Mouse (Mus musculus): ENCODE data around the gene Sh3gl2.

Sh3gl2 gene

GRCm38 (mm10) chr4:85420429-85420828 is 215.5 kb downstream of the Sh3gl2 start:
- no peak for DNase-seq

GRCm38 (mm10) chr4:85426211-85426610 is 221.3 kb downstream of the Sh3gl2 start:
- DNase-seq: no peak

GRCm38 (mm10) chr4:85432786-85433185 is 227.9 kb downstream of the Sh3gl2 start:
- no peak for DNase-seq

GRCm38 (mm10) chr4:85434734-85435133 is 229.8 kb downstream of the Sh3gl2 start:
- no peak for DNase-seq

GRCm38 (mm10) chr4:85438813-85439212 is 233.9 kb downstream of the Sh3gl2 start:
- DNase-seq: no peak

- DNase-seq: no peak
Observed at GRCm38 (mm10) chr4:85483586-85483985, 278.7 kb downstream of the Sh3gl2 start.

GRCm38 (mm10) chr4:85486316-85486946 is 281.5 kb downstream of the Sh3gl2 start:
- DNase-seq: no peak

GRCm38 (mm10) chr4:85505718-85506117 is 300.8 kb downstream of the Sh3gl2 start:
- no peak for DNase-seq

- DNase-seq: no peak
Observed at GRCm38 (mm10) chr4:85506976-85507375, 302.1 kb downstream of the Sh3gl2 start.

- DNase-seq: no peak
Observed at GRCm38 (mm10) chr4:85507491-85507890, 302.6 kb downstream of the Sh3gl2 start.

GRCm38 (mm10) chr4:85513288-85513687 is 308.4 kb downstream of the Sh3gl2 start:
- DNase-seq: peak; percentile 8 to 12

GRCm38 (mm10) chr4:85513792-85514191 is 308.9 kb downstream of the Sh3gl2 start, which contains the start of gene Adamtsl1:
Gene Adamtsl1 (plus strand): TSS chr4:85514172.
- DNase-seq: no peak

- DNase-seq: peak; percentile 23 to 58
Observed at GRCm38 (mm10) chr4:85514205-85514681, 309.3 kb downstream of the Sh3gl2 start.

- DNase-seq: no peak
Observed at GRCm38 (mm10) chr4:85526966-85527566, 322.1 kb downstream of the Sh3gl2 start.

GRCm38 (mm10) chr4:85529852-85530251 is 324.9 kb downstream of the Sh3gl2 start:
- DNase-seq: no peak

GRCm38 (mm10) chr4:85539677-85540076 is 334.8 kb downstream of the Sh3gl2 start:
- no peak for DNase-seq

- no peak for DNase-seq
Observed at GRCm38 (mm10) chr4:85543221-85543620, 338.3 kb downstream of the Sh3gl2 start.

- DNase-seq: peak in 1 of 2 experiments; percentile 2
Observed at GRCm38 (mm10) chr4:85554696-85555095, 349.8 kb downstream of the Sh3gl2 start.

- DNase-seq: no peak
Observed at GRCm38 (mm10) chr4:85559753-85560152, 354.8 kb downstream of the Sh3gl2 start.

- DNase-seq: no peak
Observed at GRCm38 (mm10) chr4:85585426-85585825, 380.5 kb downstream of the Sh3gl2 start.

GRCm38 (mm10) chr4:85588928-85589327 is 384.0 kb downstream of the Sh3gl2 start:
- no peak for DNase-seq

GRCm38 (mm10) chr4:85591037-85591436 is 386.1 kb downstream of the Sh3gl2 start:
- DNase-seq: no peak

- no peak for DNase-seq
Observed at GRCm38 (mm10) chr4:85594159-85594558, 389.2 kb downstream of the Sh3gl2 start.

GRCm38 (mm10) chr4:85613331-85613730 is 408.4 kb downstream of the Sh3gl2 start:
- no peak for DNase-seq

All from kidney, postnatal 36 days (tissue).